Mouse (Mus musculus) CD4-positive, CD25-positive, alpha-beta regulatory T cell, adult 4 months (primary cell): ENCODE data around the gene Chchd3. TPM values are rescaled to one million over a fixed set of nuclear protein-coding genes. Genes with fewer than 3 reads are reported as not detected.
A peak's percentile ranks its signal among the peaks of the same experiment; 100 is the strongest.

Source experiments
- ATAC-seq: one replicate; pipeline ENCODE4 v1.8.0; 2017
- polyA plus RNA-seq, 2 experiments: library from polyadenylated mRNA; unstranded; fragments of 100-300 nt; shearing (Covaris generic); gene quantifications; one replicate each; pipeline ENCODE4 v1.2.1; 2017

The Chchd3 gene
- polyA plus RNA-seq, 2 experiments from 2014 or later, result 107 to 123 TPM

DNA sequence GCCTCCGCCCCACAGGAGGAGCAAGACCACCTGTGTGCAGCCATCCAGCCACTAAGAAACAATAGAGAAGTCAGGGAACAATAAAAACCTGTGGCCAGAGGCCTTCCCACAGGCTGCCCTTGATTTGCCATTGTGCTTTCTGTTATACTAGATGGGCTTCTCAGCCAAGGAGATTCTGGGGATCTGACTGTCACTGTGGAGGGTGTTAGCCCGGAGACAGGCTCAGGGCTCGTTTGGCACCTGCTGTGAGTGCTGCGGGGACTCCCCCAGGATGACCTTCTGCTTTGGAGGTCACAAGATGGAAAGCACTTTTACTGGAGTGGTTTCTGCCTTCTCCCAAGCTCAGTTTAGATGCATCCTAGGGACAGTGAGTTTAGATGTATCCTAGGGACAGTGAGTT lies 262.5 kb downstream of the Chchd3 start:
- ATAC-seq, result no peak

DNA sequence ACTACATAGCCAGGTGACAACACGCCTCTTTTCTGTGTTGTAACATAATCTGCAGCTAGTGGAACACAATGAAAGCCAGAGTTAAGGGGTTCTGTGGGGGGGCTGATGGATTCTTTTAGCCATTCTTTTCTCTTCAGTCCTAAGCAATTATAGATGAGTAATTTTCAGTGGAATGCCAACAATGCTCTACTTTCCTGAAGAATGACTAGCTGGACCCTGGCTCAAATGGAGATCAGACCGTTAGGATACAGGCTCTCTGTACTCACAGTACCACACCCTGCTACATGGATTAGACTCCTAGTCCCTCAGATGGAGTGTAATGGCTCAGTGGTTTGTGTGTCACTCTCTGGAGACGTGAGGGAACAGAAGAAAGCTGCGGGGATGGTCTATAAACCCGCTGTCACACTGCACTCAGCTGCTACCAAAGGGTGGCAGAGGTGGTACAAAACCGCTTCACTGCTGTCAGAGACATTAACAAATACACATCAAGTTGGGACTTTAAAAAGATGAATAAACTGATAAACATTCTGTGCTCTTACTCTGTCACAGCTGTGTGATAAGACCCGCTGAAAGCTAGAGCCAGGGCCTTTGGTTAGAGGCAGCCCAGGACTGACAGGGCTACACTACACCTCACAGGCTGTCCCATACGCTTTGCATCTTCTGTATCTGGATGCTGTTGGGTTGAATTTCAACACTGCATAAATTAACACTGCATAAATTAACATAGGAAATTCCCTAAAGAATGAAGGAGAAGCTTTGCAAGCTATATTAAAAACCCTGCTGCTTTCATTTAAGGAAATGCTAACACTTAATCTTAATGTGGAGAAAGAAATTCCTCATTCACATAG lies 264.2 kb downstream of the Chchd3 start:
- ATAC-seq, result peak; percentile 63

DNA sequence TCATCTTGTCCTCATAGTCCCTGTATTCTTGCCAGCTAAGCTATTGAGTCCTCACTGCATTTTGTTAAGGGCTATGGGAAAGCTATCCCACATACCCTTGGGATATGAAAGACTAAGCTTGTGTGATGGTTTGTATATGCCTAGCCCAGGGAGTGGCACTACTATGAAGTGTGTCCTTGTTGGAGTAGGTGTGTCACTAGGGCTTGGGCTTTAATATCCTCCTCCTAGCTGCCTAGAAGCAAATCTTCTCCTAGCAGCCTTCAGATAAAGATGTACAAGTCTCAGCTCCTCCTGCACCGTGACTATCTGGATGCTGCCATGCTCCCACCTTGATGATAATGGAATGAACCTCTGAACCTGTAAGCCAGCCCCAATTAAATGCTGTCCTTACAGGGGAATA lies 266.5 kb downstream of the Chchd3 start:
- ATAC-seq, result no peak

DNA sequence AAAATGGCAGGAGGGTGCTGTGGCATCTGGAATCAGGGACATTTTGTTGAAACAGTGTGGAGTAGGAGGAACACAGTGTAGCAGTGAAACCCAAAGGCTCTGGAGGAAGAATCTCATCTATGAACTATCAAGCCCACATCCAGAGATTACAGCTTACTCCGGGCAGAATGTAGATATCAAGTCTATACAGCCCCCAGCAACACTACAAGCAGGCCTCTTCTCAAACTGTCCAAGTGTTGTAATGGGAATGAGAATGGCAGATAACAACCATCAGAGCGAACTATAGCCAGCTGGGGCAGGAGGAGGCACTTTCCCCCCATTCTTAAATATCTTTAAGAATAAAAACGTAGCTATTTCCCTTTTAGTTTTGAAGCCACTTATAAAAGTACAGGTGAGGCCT lies 266.9 kb downstream of the Chchd3 start:
- ATAC-seq, result no peak

DNA sequence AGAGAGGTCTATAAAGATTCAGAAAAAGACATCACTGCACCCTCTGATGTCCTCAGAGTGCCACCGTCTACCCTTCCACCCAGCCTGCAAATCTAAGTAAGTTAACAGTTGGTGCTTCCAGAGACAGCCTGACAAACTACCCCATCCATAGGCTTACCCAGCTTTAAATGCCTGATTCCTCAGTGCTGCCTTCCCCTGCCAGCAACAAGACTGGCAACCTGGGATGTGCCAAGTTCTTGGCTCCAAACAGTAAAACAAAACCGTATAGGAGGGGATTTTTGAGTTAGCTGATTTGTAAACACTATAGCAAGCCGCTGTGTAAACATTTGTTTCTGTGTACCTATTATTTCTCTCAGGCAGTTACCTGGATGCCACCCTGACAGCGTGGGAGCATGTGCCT lies 269.6 kb downstream of the Chchd3 start:
- ATAC-seq, result no peak

DNA sequence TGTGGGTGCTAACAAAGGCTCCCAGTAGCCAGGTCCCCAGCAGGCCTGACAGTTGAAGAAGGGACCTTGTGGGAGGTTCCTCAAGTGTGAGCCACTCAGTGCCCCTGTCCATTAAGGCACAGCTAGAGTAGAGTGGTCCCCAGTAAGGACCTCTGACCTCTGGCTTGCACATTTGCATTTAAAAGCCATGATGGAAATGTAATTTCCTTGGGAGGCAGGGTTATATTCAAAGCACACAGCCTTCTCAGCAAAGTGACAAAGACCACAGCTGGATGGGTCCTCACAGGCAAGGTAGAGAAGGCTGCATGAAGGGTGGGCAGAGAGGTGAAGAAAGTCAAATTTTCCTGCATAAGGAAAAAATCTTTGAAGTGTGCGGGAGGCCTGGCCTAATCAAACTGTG lies 272.7 kb downstream of the Chchd3 start:
- ATAC-seq, result no peak

DNA sequence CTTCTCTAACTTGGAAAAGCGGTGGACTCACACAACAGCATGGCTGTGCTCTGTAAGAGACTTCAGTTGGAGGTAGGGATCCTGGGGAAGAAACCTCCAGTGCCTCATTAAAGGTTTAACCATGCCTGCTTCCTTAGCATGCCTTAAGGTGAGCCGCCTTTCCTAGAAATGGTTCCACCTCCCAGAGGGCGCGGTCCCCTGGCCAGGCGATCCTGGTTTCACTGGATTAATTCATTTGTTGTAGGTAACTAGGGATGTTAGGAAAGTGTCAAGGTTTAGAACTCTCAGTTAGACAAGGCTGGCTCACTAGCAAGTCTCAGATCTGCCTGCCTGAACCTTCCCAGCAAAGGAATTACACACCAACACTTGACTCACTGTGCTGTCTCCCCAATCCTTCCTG lies 273.9 kb downstream of the Chchd3 start:
- no peak for ATAC-seq

DNA sequence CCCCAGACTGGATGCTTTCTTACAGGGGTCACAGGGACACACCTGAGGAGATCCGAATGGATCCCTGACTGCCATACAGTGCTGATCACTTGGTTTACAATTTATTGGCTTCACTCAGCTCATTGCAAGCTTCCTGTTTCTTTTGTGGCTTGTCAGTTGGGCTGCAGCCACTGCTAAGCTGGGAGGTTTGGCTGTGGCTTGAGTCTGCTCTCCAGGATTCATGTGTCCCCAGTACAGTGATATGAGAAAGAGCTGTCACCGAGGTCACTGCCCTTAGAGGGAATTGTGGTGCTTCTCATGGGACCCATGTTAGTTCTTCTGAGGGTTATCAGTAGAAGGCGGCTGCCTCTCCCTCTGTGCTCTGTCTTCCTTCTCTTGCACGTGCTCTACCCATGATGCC lies 277.0 kb downstream of the Chchd3 start:
- no peak for ATAC-seq

DNA sequence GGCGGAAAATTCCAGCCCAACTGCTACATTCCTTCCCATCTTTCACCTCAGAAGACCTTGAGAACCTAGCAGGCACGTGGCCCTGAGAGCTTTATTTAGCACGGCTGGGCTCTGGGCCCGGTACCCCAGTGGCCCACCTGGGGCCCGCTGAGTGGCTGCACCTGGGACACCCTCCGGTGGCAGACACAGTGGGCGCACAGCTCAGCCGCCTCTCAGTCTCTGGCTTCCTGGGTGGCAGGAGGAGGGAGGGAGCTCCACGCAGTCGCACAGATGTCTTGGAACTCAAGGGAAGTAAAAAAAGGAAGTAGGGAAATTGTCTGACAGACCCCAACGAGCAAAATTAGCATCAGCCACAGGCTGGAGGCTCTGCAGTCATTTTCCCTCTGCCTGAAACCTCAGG lies 279.5 kb downstream of the Chchd3 start:
- no peak for ATAC-seq

DNA sequence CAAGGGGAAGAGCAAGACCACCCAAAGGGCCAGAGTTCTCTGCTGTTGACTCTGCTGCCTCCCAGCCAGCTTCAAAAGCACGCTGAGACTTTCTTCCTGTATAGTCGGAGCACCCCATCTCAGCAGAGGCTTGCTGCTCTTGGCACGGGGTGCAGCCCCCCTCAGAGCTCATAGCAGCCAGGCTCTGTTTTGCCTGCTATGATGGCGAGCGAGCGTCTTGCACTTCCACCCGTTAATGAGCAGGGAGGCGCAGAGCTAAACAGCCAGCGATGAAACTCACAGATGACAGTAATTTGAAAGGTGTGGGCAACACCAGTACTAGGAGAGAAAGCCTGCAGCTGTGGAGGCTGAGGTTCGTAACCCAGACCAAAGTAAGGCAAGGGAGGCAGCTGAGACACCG lies 283.7 kb downstream of the Chchd3 start:
- ATAC-seq, result no peak

DNA sequence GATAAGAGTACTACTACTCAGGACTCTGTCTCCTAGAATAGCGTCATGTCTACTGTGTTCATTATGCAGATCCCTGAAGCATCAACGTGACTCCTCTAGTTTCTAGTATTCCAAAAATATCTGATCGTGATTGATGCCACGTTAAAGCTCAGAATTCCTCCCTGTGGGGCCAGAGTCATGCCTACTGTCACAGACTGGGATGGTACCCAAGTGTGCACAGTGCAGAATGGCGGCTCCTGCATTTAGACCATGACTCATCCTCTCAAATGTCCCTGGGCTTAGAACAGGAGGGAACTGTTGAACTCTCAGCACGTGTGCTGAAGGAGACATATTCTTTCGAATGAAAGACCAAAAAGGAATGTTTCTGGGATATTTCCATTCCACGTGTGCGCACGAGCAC lies 305.5 kb downstream of the Chchd3 start:
- no peak for ATAC-seq

DNA sequence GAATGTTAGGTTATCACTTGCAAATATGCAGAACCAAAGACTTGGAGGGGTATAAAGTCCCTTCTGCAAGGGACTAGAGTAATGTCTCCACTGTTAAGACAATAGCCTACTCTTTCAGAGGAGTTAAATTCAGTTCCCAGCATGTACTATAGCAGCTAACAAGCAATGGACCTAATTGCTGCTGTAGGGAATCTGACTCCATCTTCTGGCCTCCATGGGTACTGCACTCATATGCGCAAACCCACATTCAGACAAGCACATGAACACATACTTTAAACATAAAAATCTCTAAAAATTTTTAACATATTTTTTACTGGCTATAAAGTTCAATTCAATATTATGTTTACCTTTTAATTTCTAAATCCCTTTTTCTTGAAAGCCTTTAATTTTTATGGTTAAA lies 310.2 kb downstream of the Chchd3 start:
- ATAC-seq, result no peak

DNA sequence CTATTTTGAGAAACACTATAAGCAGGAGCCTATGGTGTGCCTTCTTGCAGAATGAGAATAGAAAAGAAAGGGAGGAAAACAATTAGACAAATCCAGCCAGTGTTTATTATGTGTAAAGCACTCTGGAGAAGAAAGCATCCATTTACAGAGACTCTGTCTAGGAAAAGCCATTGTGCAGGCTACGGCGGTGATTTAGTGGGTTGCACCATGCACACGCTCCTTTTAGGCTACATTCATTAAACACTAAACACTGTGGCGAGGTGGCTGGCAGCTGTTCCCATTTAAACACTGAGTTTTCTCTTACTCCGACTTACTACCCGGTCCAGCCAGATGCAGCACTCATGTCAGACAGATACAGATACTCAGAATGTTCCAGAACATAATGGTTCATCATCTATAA lies 311.3 kb downstream of the Chchd3 start:
- ATAC-seq, result no peak

DNA sequence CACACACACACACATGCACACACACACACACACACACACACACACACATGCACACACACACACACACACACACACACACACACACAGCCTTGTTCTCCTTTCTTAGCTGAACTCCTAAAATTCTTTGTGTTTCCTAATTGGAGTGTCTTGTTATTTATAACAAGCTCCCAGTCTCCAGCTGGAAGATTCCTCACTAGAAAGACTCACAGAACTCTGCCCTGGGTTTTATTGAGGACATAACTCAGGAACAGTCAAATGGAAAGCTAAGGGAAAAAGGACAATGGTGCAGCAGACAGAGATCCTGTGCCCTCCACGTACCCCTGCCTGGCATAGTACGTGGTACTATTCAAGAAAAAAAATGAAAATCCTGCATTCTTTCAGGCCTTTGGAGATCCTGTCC lies 312.7 kb downstream of the Chchd3 start:
- ATAC-seq, result no peak

Other genes starting within 250 kb of the Chchd3 start
- gene Exoc4, start 188.8 kb upstream of the Chchd3 start, polyA plus RNA-seq, result 10 to 100 TPM; 60.9 to 70.4 TPM